Mouse (Mus musculus) monocyte, adult 59 days (primary cell): ENCODE results near the gene Calr3. TPM values are rescaled to one million over a fixed set of nuclear protein-coding genes. Genes with fewer than 3 reads are reported as not detected.

ENCODE experiments used
- total RNA-seq, 2 experiments: library from RNA; stranded (reverse); gene quantifications; one replicate each; pipeline ENCODE4 v1.2.4; 2023

Gene Calr3
- total RNA-seq, result not detected

DNA sequence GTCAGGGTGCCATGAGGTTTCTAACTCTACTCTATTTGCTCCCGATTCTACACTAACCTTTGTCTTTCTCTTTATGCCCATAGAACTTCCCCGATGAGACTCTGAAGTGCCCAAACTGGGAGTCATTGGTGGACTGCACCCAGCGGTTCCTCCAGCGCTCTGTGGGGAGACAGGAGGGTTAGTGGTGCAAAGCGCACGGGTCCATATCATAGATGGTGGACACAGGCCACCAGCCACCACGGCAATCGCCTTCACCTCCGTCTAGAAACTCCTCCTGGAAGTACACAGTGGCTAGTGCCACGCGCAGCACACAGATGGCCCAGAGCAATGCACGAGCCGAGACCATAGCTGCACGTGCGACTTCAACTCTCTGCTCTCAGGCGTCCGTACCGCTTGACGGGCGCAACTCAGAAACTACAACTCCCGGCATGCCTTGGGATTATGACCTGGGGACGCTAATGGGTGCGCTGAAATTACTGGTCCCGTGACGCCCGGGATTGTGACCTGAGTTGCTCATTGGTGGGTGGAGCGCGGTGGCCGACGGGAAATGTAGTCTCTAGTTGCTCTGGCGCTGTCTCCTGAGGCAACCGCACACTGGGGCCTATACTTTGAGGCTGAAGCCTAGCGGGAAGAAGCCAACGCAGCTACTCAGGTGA is at the start of gene Calr3, which contains the start of gene 1700030K09Rik:
Gene Calr3, minus strand, starts transcription at position 533 of the 656 bp plus-strand sequence.
Gene 1700030K09Rik, plus strand, starts transcription at position 543 of the 656 bp plus-strand sequence.

DNA sequence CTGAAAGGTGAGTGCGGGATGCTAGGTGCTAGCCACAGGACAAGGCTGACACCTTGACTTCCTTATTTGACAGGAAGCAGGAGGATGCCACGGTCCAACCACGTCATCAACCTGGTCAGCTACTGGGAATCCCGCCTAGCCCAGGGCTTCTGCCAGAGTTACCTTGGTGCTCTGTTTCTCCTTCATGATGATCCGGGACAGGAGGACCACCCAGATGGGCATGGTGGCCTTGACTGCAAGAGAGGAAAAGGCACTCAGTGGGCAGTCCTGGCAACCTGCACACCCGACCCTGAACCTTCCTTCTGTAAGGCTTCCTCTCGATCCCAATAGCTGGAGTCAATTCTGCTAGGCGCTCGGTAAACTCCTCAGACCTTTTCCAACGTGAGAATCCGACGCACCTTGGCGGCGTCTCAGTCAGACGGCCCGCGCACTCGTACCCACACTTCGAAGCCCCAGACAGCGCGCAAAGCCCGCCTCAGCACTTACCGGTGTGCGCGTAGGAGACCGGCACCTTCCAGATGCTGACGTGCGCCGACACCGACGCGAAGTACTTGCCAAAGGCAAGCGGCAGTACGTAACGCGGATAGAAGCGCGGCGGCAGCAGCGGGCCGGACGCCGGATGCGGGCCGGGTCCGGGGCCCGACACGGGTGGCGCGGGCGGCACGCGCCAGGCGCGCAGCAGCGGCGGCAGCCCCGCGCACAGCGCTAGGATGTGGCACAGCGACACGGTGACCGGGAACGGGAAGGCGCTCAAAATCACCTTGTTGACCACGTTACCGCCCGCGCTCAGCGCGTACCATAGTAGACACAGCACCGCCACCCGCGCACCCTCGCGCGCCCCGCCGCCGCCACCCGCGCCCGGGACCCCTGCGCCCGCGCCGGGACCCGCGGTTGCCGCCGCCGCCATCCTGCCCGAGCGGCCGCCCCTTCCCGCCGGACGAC is 48.3 kb upstream of the Calr3 start, which contains the start of gene Slc35e1:
Gene Slc35e1, minus strand, starts transcription at position 935 of the 942 bp plus-strand sequence.

DNA sequence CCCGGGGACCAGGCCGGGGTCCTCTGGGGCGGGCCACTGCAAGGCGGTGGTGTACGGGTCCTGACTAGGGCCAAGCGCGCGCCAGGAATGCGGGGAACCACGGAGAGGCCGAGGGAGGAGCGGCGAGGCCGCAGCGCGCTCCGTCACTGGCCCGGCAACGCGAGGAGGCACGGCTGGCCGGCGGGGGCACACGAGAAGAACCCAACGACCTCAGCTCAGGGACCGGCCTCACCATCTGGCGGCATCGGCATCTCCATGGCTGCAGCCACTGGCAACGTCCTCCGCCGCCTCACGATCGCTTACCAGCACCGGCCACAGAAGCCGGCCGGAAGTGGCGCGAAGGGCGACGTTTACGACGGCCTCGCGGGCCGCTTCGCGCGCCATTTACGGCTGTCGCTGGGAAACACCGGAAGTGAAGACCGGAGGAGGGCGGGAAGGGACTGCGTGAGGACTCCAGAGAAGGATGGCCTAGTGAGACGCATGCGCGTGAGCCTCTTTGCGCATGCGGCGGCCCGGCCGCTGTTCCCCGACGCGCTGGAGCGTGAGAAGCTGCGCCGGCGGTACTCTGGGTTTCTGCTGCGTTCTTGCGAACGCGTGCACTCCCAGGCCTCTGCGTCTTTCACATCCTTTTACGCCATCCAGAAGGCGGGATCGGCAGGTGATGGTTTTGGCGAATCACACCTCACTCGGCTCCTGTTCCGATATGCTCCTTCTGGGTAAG is 31.3 kb upstream of the Calr3 start, which contains the start of gene Cherp:
Gene Cherp, minus strand, starts transcription at position 401 of the 721 bp plus-strand sequence.

DNA sequence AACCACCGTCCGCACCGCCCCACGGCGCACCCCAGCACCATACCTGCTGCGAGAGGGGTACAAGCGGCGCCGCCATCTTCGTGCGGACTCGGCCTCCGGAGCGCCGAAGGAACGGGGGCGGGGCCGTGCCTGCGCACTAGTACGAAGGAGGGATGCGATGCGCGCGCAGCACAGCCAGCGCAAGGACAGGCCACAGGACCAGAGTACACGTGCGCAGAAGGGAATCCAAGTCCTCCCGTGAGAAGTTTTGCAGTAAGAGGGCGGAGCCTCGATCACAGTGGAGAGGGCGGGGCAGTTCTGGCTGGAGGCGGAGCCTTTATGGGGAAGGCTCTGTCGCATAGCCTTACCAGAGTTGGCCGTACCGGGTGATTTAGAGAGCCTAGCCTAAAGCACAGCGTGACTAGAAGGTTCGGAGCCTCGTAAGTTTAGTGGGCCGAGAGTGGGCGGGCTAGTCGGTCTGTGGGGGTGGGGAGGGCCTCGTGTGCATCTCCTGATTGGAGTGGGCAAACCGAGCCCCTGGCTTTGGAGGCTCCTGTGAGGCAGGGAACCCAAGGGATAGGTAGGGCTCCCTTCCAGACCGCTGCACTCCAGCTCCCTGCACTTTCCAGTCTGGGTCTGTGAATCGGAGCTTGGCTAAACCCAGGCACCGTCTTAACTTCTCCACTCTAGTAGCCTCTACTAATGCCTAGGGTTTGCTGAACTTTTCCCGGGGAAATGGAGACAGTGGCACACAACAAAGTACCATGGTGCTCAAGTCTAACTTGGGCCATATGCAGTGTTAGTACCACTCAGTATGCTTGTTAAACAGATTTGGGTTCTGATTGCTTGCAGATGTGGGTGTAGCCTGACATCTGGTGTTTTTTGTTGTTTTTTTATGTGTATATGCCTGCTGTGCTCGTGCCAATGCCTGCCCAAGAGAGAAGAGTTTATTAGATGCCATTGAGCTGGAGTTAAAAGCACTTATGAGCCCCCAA is 22.0 kb downstream of the Calr3 start, which contains the start of gene Eps15l1:
Gene Eps15l1, minus strand, starts transcription at position 99 of the 974 bp plus-strand sequence.

Other genes starting within 250 kb of the Calr3 start
- under 1 TPM; 0.43 to 0.47 TPM for gene Cib3, start 231.0 kb downstream of the Calr3 start, total RNA-seq
- gene Gm11034, start 230.2 kb downstream of the Calr3 start, total RNA-seq, result not detected
- gene Fam32a, start 224.1 kb downstream of the Calr3 start, total RNA-seq, result 10 to 100 TPM; 80.8 to 88.5 TPM
- 100 to 1,000 TPM; 127 to 134 TPM for gene Ap1m1, start 203.9 kb downstream of the Calr3 start, total RNA-seq
- gene Gm10282, start 138.6 kb downstream of the Calr3 start, total RNA-seq, result 1 to 10 TPM; 6.0 to 6.2 TPM
- 1,000 to 10,000 TPM; 1,898 to 2,084 TPM for gene Klf2, start 124.8 kb downstream of the Calr3 start, total RNA-seq
- 100 to 1,000 TPM; 105 to 109 TPM for gene Eps15l1, start 22.4 kb downstream of the Calr3 start, total RNA-seq
- gene 1700030K09Rik, start within 50 bp of the Calr3 start, total RNA-seq, result 1 to 10 TPM; 3.9 to 5.3 TPM
- 10 to 100 TPM; 74.3 to 77.6 TPM for gene Cherp, start 31.4 kb upstream of the Calr3 start, total RNA-seq
- gene Slc35e1, start 48.7 kb upstream of the Calr3 start, total RNA-seq, result 10 to 100 TPM; 49.6 to 56.4 TPM
- gene Med26, start 104.4 kb upstream of the Calr3 start, total RNA-seq, result 10 to 100 TPM; 12.1 to 13.4 TPM
- gene Smim7, start 127.2 kb upstream of the Calr3 start, total RNA-seq, result 100 to 1,000 TPM; 104 to 112 TPM
- 1 to 10 TPM; 4.4 to 4.5 TPM for gene Tmem38a, start 128.2 kb upstream of the Calr3 start, total RNA-seq
- gene Nwd1, start 202.8 kb upstream of the Calr3 start, total RNA-seq, result not detected